Mouse (Mus musculus) thymus, adult 2 months (tissue): ENCODE measurements around the gene Otop1. TPM values are rescaled to one million over a fixed set of nuclear protein-coding genes. Genes with fewer than 3 reads are reported as not detected.

Experiments
- DNase-seq: peaks from one replicate; pipeline ENCODE4 v3.0.0; 2021
- H3K27ac ChIP-seq: fragments of 200-500 bp; 2 replicates; pipeline ENCODE4 v1.5.1; 2012; ENCODE audit warnings: low read length, control low read depth; ENCODE audit not compliant: control insufficient read depth, insufficient read depth
- H3K27me3 ChIP-seq: fragments of 200-500 bp; 2 replicates; pipeline ENCODE4 v1.6.1; 2012; ENCODE audit warnings: mild to moderate bottlenecking, low read length, moderate library complexity, mixed read lengths; ENCODE audit not compliant: control insufficient read depth, insufficient read depth
- H3K36me3 ChIP-seq: fragments of 200-500 bp; 2 replicates; pipeline ENCODE4 v1.6.1; 2012; ENCODE audit warnings: mild to moderate bottlenecking, low read length, moderate library complexity; ENCODE audit not compliant: control insufficient read depth, insufficient read depth
- H3K4me1 ChIP-seq: fragments of 200-500 bp; replicated peaks from 2 replicates; pipeline ENCODE4 v1.6.1; 2012; ENCODE audit warnings: low read length; ENCODE audit not compliant: control insufficient read depth, insufficient read depth
- H3K4me3 ChIP-seq: fragments of 200-500 bp; 2 replicates; pipeline ENCODE4 v1.5.1; 2012; ENCODE audit warnings: mild to moderate bottlenecking, low read length, control low read depth, moderate library complexity; ENCODE audit not compliant: control insufficient read depth, insufficient read depth
- CTCF ChIP-seq: fragments of 200-500 bp; IDR thresholded peaks from 2 replicates; pipeline ENCODE4 v1.5.1; 2012; ENCODE audit warnings: mild to moderate bottlenecking, control low read depth, low read length, moderate library complexity, borderline replicate concordance; ENCODE audit not compliant: control insufficient read depth, poor library complexity, insufficient read depth; ENCODE audit errors: extremely low read depth
- POLR2A ChIP-seq: fragments of 200-500 bp; IDR thresholded peaks from 2 replicates; pipeline ENCODE4 v1.6.1; 2012; ENCODE audit warnings: mild to moderate bottlenecking, low read length, control low read depth, moderate library complexity; ENCODE audit not compliant: control insufficient read depth, poor library complexity, insufficient read depth; ENCODE audit errors: extremely low read depth
- WGBS: fragments of 180-500 bp; shearing (Covaris S2); methylation state at CpG from one replicate; pipeline ENCODE4 v1.1.7; 2018; 5-methylcytosine and 5-hydroxymethylcytosine counted together
- polyA plus RNA-seq: library from polyadenylated mRNA; depleted of rRNA; stranded (reverse); fragments of >200 nt; gene quantifications from 2 replicates; pipeline ENCODE4 v1.2.3, GENCODE M21; 2012

Gene Otop1
- polyA plus RNA-seq, 1 experiment: 2.2 TPM

DNA sequence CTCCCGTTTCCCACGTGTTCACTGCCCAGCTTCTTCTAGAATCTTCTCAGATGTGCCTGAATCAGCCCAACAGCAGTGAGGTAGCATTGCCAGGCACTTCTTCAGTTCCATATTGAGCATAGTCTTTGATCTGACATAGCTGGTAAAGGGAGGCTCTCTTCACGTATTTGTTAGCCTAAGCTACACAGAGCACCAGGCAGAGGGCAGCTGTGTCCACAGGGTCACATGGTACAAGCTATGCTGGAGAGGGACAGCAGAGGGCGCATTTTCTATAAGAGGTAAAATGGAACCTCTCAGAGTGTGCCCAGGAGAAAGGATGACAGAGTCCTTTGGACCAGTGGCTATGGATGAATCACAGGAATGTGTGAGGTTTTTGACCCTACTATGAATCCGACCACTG is 33.1 kb downstream of the Otop1 start:
- no peak for TF ChIP-seq POLR2A
- TF ChIP-seq CTCF: no peak

DNA sequence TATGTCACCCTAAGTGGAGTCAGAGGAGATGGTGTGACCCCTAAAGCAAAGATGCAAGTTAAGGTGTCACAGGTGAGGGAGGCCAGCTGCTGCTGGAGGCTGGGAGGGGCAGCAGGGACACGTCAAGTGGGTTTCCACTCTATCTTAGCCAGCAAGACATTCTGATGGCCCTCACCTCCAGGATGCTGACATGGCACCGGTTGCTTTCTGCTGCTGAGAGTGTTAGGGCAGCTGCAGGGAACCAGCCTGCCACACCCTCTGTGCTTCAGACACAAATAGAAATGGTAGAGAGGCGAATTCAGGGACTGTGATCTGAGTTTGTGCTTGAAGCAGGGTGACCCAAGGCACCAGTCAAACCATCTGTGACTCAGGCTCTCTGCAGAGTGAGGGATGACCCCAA is 34.0 kb downstream of the Otop1 start:
- no peaks in the 10 kb centered on the region for H3K27me3 ChIP-seq
- no peaks in the 10 kb centered on the region for H3K4me1 ChIP-seq
- 75% methylated on average over 3 of the region's 3 CpGs for WGBS
- no peak overlapping the region for H3K4me3 ChIP-seq
- TF ChIP-seq POLR2A (no peak), CTCF (no peak)
- no peak for DNase-seq
- no peaks in the 10 kb centered on the region for H3K36me3 ChIP-seq
- no peak overlapping the region for H3K27ac ChIP-seq

More for the DNA sequence above, 33.1 kb downstream of the Otop1 start:
- no peaks in the 10 kb centered on the region for H3K27me3 ChIP-seq
- WGBS: 45% methylated on average over 5 of the region's 5 CpGs
- H3K27ac ChIP-seq: no peak overlapping the region
- H3K36me3 ChIP-seq: no peaks in the 10 kb centered on the region
- DNase-seq: peak; percentile 58
- no peaks in the 10 kb centered on the region for H3K4me1 ChIP-seq
- no peak overlapping the region for H3K4me3 ChIP-seq

DNA sequence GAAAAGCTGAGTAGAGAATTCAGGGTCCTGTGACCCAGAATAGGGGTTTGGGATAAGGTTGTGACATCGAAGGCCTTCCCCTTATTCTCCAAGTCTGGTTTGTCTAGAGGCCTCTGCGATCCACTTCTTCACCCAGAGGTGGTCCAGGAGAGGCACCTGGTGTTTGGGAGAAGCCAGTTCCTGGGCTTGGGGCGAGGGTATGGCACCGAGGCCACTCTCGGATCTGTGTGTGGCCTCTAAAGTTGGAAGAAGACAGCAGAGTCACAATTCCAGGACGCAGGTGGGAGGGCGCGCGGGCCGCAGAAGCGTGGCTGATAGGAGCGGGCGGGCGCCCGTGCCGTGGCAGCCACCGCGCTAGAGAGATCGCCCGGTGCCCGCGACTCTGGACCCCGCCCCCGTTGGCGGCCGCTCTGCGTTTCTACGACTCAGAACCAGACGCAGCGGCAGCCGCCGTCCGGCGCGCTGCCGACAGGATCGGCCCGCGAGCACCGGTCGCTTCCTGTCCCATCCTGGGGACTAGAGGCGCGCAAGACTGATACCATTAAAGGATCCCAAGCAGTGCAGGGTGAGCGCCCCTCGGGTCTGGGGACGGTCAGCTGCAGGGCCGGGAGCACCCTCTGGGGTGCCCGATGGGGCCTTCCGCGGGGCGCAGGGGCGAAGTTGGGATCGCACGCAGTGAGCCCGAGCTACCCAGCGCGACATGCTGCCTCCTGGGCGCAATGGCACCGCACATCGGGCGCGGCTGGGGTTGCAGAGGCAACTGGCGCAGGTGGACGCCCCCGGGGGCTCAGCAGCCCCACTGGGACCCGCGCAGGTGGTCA is 43.4 kb downstream of the Otop1 start, which contains the start of gene Drd5:
Drd5 (plus strand) TSS at position 402 of the 821 bp plus-strand sequence.
- Histone ChIP-seq H3K4me3 (no peak within 1 kb of the TSS), H3K4me1 (no peaks in the 10 kb centered on the region), H3K27ac (no peak within 1 kb of the TSS), H3K36me3 (no peaks in the 10 kb centered on the region), H3K27me3 (peaks cover 6% of the 10 kb centered on the region; the same call in 1 of the 2 replicates)
- DNase-seq: no peak
- TF ChIP-seq CTCF (no peak), POLR2A (no peak)
- WGBS: 6% methylated on average over 67 of the region's 67 CpGs

DNA sequence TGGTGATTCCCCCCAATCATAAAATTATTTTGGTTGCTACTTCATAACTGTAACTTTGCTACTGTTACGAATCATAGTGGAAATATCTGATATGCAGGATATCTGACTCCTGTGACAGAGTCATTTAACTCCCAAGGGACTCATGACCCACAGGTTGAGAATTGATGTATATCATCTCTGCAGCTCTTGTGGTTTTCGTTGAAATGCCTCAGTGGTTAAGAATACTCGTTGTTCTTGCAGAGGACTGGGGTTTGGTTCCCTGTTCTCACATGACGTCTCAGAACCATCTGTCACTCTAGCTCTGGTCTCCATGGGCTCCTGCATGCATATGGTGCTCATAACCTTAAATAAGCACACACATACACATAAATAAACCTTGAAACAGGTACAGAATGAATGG is 57.6 kb downstream of the Otop1 start:
- Histone ChIP-seq H3K36me3 (no peaks in the 10 kb centered on the region), H3K27ac (no peak overlapping the region), H3K27me3 (no peaks in the 10 kb centered on the region), H3K4me1 (no peaks in the 10 kb centered on the region), H3K4me3 (no peak overlapping the region)
- no peak for DNase-seq
- no peak for TF ChIP-seq POLR2A
- TF ChIP-seq CTCF: no peak
- WGBS: 23% methylated on average over 4 of the region's 4 CpGs

DNA sequence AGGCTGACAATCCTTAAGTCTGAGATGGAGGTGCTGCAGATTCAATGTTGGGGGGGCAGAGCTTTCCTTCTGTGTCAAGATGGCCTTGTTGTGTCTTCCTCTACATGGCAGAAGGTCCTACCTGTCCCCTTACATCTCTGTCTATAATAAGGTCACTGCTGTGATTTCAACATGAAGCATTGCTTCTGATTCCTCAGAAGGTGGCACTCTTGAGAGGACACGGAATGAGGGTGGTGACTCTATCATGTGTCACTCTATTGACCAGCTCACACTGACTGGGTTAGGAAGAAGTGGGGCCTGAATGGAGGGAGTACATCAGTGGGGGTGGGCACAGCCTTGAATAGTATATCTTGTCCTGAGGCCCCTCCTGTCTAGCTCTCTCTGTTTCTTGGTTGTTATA is 58.8 kb downstream of the Otop1 start:
- TF ChIP-seq CTCF: no peak

DNA sequence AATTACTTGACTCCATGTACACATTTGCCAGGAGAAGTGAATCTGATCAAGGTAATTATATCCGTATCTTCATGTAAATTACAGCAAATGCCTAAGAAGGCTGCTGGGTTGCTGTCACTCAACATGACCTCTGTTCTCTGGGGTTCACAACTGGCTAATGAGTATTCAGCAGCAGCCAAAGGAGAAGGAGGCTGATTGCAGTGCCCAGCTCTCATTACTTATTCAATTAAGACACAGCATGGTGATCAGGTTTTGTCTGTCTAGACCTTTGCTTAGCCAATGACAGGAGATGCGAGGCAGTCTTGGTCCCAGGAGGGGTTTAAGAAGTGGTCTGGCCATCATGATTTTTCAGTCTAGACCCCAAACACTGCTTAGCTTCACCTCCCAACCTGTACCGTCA is 67.3 kb downstream of the Otop1 start:
- 87% methylated on average over 3 of the region's 3 CpGs for WGBS
- TF ChIP-seq CTCF: no peak
- TF ChIP-seq POLR2A: no peak
- no peak overlapping the region for H3K4me3 ChIP-seq
- H3K27ac ChIP-seq: no peak overlapping the region
- H3K27me3 ChIP-seq: no peaks in the 10 kb centered on the region
- no peak for DNase-seq
- no peaks in the 10 kb centered on the region for H3K4me1 ChIP-seq
- H3K36me3 ChIP-seq: no peaks in the 10 kb centered on the region

More for the DNA sequence above, 58.8 kb downstream of the Otop1 start:
- Histone ChIP-seq H3K36me3 (no peaks in the 10 kb centered on the region), H3K4me1 (no peaks in the 10 kb centered on the region), H3K27me3 (no peaks in the 10 kb centered on the region), H3K27ac (no peak overlapping the region), H3K4me3 (no peak overlapping the region)
- no peak for DNase-seq
- 17% methylated on average over 1 of the region's 1 CpGs for WGBS
